Mouse (Mus musculus): ENCODE measurements at regions not wholly inside any gene's neighbourhood (a gene's known extent, or its start where the extent isn't known, plus 50 kb on each side); places are given as distances from the start of the nearest gene placed in this dataset.

DNA sequence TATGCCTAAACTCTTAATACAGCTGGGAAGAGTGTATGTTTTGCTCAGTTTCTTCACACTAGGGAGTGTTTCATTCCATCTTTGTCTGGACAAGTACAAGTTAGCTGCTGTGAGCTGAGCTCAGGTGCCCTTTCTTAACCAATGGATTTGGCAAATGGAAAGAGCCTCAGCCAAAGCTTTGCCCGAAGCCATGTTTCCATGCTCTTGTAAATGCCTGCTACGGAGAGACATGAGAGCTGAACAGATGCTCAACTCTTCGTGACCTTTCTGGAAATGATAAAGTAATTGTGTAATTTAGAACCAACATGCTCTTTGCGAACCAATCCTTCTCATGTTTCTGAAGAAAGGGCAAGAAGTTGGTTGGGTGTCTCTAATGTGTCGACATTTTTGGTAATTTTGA lies 52.0 kb upstream of the P3h2 start:
- TF ChIP-seq ZNF384 (IDR thresholded peaks at IDR 0.05; ENCODE audit: low read depth, low read length): no peak
- no peak for TF ChIP-seq CTCF (conservative IDR thresholded peaks at IDR 0.05 in 1 of 2, IDR thresholded peaks at IDR 0.05 in 1 of 2; ENCODE audit: low read depth in 2 of 2, low read length in 2 of 2)
- no peak for TF ChIP-seq TCF12 (IDR thresholded peaks at IDR 0.05; ENCODE audit: low read depth, low read length)
- TF ChIP-seq E2F4 (IDR thresholded peaks at IDR 0.05; ENCODE audit: insufficient replicate concordance, low read depth, low read length): no peak
- TF ChIP-seq PAX5 (IDR thresholded peaks at IDR 0.05; ENCODE audit: low read length): no peak
- TF ChIP-seq POLR2A (IDR thresholded peaks at IDR 0.05; ENCODE audit: low read depth, low read length): no peak
- TF ChIP-seq NRF1 (IDR thresholded peaks at IDR 0.05; ENCODE audit: low read depth, low read length): no peak
- TF ChIP-seq POLR2AphosphoS2 (IDR thresholded peaks at IDR 0.05; ENCODE audit: low read depth, low read length): no peak
- no peak for TF ChIP-seq BHLHE40 (IDR thresholded peaks at IDR 0.05; ENCODE audit: low read depth, low read length)
- TF ChIP-seq ZC3H11A (IDR thresholded peaks at IDR 0.05; ENCODE audit: low read depth, low read length): no peak
- TF ChIP-seq NELFE (IDR thresholded peaks at IDR 0.05; ENCODE audit: low read depth, low read length): no peak
- TF ChIP-seq SMC3 (IDR thresholded peaks at IDR 0.05; ENCODE audit: low read depth, low read length): no peak
- no peak for TF ChIP-seq MEF2A (IDR thresholded peaks at IDR 0.05; ENCODE audit: borderline replicate concordance, low read depth, low read length)

All from CH12.LX (cell line).